Mouse (Mus musculus): ENCODE measurements around the gene Spata32. TPM values are rescaled to one million over a fixed set of nuclear protein-coding genes. Genes with fewer than 3 reads are reported as not detected.
"Not testable (repeated sequence)": the region's sequence is repeated elsewhere in the genome, so short reads cannot be mapped to it uniquely, and the experiment has no call there.

Gene Spata32
- total RNA-seq, 2 experiments from 2014 or later, result not detected

GRCm38 (mm10) chr11:103246081-103246730 is 28.0 kb upstream of the Spata32 start:
- peak; percentile 70 for DNase-seq

GRCm38 (mm10) chr11:103244856-103245255 is 26.6 kb upstream of the Spata32 start:
- no peak for DNase-seq

- DNase-seq, result peak; percentile 45
Measured at GRCm38 (mm10) chr11:103240740-103241139, 22.5 kb upstream of the Spata32 start.

DNA sequence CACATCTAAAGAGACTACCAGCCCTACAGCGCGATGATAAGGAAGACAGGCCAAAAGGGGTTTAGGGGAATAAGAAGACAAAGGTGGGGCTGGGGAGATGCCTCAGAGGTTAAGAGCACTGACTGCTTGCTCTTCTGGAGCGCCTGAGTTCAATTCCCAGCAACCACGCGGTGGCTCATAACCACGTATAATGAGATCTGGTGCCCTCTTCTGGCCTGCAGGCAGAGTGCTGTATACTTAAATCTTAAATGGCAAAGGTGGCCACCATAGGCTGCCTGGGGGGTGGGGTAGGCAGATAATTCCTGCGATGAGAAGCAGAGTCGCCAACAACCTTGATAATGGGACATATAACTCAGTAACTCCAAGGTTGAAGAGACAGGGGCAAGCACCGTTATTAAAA is 19.5 kb upstream of the Spata32 start:
- no peak for DNase-seq

- DNase-seq, result no peak
Measured at GRCm38 (mm10) chr11:103236903-103237302, 18.7 kb upstream of the Spata32 start.

GRCm38 (mm10) chr11:103236431-103236830 is 18.2 kb upstream of the Spata32 start:
- no peak for DNase-seq

GRCm38 (mm10) chr11:103235702-103236101 is 17.5 kb upstream of the Spata32 start:
- DNase-seq, result no peak

GRCm38 (mm10) chr11:103234447-103234846 is 16.2 kb upstream of the Spata32 start:
- DNase-seq, result no peak

GRCm38 (mm10) chr11:103232966-103233365 is 14.7 kb upstream of the Spata32 start:
- peak; percentile 89 for DNase-seq

DNA sequence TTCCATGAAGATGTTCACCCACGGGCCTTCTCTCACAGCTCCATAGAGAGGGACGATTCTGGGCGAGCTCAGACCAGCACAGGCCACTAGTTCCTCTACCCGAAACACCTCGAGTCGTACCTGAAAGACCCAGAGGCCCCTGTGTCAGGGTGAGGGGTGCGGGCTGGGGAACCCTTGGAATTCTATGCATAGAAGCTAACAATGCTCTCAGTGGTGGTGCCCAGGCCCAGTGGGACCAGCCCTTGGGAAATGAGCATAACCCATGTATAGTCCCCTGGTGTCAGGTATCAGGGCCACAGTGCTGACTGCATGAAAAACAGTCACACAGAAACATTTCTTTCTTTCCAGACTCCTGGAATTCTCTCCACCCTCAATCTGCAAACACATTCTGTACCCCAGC is 13.1 kb upstream of the Spata32 start:
- DNase-seq, result no peak

- no peak for DNase-seq
Measured at GRCm38 (mm10) chr11:103230626-103231025, 12.4 kb upstream of the Spata32 start.

DNA sequence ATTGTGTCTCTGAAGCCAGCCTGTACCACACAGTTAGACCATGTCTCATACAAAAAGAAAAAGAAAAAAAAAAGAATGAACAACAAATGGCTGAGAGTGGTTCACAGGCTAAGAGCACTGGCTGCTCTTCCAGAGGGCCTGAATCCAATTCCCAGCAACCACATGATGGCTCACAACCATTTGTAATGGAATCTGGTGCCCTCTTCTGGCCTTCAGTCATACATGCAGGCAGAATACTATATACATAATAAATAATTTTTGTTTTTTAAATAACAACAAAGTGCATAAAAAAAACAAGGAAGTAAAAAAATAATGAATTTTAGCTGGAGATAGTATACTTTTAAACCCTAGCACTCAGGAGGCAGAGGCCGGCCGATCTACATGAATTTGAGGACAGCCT is 11.4 kb upstream of the Spata32 start:
- DNase-seq, result no peak

GRCm38 (mm10) chr11:103223951-103224456 is 5.8 kb upstream of the Spata32 start:
- no peak for DNase-seq

DNA sequence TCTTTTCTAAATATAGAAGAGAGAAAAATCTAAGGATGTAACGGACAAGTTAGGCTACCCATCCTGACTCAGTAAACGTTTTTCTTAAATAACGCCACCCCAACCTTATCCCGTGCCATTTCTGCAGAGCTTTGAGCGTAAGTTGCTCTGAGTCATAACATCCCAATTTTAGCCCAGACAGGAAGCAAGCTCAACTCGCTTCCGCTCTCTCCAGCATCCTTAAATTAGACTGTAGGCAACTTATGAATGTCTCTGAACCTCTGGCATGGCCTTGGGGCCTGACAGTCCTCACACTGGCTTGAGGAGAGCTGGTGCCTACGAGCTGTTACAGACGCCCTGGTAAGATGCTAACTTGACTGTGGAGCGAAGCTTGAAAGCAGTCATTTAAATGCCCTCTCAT is 5.2 kb upstream of the Spata32 start:
- DNase-seq, result no peak

DNA sequence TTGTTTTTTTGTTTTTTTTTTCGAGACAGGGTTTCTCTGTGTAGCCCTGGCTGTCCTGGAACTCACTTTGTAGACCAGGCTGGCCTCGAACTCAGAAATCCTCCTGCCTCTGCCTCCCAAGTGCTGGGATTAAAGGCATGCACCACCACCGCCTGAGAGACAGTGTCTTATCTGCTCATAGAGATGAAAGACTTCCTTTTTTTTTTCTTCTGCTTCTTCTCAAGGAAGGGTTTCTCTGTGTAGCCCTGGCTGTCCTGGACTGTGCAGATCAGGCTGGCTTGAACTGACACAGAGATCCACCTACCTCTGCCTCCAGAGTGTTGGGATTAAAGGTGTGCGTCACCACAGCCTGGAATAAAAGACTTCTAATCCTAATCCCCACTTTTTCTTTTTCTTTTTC is 4.5 kb upstream of the Spata32 start:
- not testable (repeated sequence) for DNase-seq

DNA sequence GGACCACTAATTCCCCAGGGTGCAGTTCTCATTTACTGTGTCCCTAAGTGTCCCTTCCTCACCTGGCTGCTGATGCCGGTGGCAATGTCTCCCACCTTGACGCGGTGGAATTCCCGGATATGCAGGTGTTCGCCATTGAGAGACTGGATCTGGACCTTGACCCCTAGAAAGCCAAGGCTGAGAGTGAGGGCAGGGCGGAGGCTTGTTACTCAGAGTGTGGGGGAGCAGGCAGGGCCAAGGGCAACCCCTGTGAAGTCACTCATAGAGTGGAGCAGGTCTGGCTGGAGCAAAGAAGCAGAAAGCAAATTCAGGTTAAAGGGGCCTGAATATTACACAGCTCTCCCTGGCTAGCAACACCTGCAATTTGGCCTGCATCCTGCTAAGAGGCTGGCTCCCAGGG is 3.2 kb upstream of the Spata32 start:
- no peak for DNase-seq

DNA sequence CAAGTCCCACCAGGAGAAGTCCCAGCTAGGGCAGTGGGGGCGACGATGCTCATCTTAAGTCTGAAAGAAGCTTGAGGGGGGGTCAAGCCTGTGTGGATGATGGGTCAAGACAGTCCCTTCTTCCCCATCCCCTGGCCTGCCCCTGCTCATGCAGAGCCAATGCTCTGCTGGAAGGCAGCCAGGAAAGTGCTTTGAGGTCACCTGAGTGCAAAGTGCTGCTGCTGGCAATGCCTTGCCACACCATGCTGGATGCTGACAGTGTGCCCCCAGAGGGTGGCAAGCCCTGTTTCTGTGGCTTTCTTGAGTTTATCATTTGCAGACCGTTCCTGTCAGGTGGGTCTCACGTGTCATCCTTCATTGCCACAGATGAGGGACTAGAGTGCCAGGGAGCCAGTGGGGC is 1.8 kb upstream of the Spata32 start:
- DNase-seq, result no peak

- DNase-seq, result no peak
Measured at GRCm38 (mm10) chr11:103219259-103219658, 1.0 kb upstream of the Spata32 start.

- no peak for DNase-seq
Measured at GRCm38 (mm10) chr11:103218517-103218901, 277 bp upstream of the Spata32 start.

- DNase-seq, result no peak
Measured at GRCm38 (mm10) chr11:103215355-103215754, 2.9 kb downstream of the Spata32 start.

- DNase-seq, result no peak
Measured at GRCm38 (mm10) chr11:103213712-103214111, 4.5 kb downstream of the Spata32 start.

- no peak for DNase-seq
Measured at GRCm38 (mm10) chr11:103210291-103210690, 7.9 kb downstream of the Spata32 start.

DNA sequence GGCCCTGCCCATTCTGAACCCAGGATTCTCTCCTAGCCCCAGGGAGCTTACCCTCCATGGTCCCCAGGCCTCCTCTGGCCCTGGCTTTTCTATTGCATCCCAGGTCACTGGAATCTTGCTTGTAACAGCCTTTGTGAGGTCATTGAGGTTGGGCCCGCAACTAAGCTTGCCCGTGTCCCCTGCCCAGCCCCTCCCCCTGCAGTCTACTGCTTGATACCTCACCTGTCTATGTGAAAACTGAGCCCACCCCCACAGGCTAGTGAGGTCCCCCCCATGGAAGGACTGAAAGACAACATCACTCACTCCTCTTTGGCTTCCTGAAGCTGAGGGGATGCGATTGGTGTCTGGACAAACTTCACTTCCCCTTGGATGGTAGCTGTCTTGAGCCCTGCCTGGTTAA is 9.8 kb downstream of the Spata32 start, which contains the start of gene 1700023F06Rik:
1700023F06Rik (minus strand) TSS at position 101 of the 400 bp plus-strand sequence.
- DNase-seq, result no peak

DNA sequence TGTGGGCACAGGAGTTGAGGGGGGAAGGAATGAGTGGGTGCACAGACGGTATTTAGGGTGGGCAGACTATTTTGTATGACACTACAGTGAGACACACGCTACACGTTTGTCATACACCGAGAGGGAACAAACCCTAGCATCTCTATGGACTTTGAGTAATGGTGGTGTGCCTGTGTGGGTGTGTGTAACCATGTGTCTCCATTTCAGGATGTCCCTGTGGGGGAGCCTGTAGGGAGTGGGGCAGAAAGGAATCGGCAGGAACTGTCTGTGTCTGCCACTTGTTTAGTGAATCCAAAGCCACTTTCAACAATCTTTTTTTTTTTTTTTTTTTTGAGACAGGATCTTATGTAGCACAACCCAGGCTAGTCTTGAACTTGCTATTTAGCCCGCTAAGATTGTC is 12.0 kb downstream of the Spata32 start:
- DNase-seq, result no peak

Measured in adrenal gland, postnatal 10 days (tissue).